Mouse (Mus musculus) hindlimb bud, embryonic 11.5 days (tissue): ENCODE data around the gene 4930548H24Rik.
"Not testable (repeated sequence)": the region's sequence is repeated elsewhere in the genome, so short reads cannot be mapped to it uniquely, and the experiment has no call there.

Experiments used
- DNase-seq: peaks from one replicate; pipeline ENCODE4 v3.0.0-alpha.2; 2012; ENCODE audit warnings: low read depth, low spot score; ENCODE audit errors: extremely low spot score

Gene 4930548H24Rik

GRCm38 (mm10) chr5:31485440-31485839 lies at the start of gene 4930548H24Rik:
Gene 4930548H24Rik (plus strand): TSS chr5:31485740.
- DNase-seq, result no peak

DNA sequence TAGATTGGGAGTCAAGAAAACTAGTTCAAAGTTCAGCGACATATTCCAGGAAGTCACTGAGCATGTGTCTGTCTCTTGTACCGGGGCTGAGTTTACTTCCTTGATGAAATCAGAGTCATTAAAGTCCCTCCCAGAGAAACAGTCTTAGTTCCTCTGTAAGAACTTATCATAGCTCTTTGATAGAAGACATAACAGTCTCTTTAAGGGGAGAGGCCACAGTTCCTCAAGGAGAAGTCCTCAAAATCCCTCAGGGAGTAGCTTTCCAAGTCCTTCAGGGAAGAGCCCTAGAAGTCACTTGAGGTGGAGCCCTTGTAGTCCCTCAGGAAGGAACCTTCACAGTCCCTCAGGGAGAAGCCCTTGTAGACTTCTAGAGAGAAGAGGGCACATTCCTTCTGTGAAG lies 34.2 kb upstream of the 4930548H24Rik start:
- no peak for DNase-seq

GRCm38 (mm10) chr5:31451878-31452561 lies 33.5 kb upstream of the 4930548H24Rik start, which contains the start of gene Zfp512:
Gene Zfp512 (plus strand): TSS chr5:31452431.
- peak; percentile 79 for DNase-seq

GRCm38 (mm10) chr5:31452562-31452878 lies 33.0 kb upstream of the 4930548H24Rik start:
- DNase-seq, result no peak

GRCm38 (mm10) chr5:31452886-31453410 lies 32.6 kb upstream of the 4930548H24Rik start:
- DNase-seq, result no peak

DNA sequence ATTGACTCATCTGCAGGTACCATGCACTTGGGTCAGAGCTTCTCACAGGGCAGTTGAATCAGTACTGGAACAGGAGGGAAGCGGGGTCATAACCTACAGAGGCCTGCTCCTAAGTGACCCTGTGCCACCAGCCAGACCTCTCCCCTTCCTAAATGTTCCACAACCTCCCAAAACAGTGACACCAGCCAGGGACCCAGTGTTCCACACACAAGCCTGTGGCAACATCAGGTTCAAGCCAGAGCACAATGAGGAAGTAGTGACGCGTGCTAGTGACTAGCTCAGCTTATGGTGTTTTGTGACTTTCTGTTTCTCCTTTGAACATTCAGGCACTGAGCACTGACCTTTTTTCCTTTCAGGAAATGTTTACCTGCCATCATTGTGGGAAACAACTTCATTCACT lies 17.7 kb upstream of the 4930548H24Rik start:
- DNase-seq, result no peak

DNA sequence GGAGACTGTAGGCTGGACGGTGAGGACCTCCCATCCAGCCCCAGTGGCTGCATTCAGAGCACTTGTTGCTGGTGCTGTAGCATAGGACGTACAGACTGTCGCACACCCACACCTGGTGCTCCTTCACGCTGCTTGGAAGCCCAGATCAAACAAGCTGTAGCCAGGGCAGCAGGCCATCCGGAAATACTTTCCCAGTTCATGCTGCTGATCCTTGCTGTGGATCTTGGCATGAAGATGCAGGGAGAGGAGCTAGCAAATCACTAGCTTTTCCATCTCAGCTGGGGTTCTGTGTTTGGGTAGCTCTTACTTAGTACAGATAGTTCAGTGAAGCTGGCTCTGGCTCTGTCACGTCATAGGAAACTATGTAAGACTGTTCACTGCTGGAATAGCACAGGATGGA lies 15.8 kb upstream of the 4930548H24Rik start:
- DNase-seq, result no peak

GRCm38 (mm10) chr5:31470334-31470733 lies 15.2 kb upstream of the 4930548H24Rik start:
- DNase-seq, result no peak

DNA sequence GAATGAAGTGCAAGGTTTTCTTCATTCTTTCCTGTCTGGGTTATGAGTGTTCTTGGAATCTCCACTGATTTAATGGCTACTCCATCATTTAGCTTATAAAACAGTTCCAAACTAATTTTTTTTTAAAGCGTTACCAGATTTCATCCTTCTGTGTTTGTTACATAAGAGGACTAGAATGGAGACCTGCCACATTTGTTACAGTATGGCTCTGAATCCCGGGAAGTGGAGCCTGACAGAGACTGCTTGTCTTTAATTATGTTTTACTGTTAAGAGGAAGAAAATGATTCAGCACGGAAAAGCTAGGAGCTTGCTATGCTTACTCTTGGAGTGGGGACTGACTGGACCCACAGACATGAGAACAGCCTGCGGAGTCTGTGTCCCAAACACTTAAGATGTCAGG lies 5.0 kb upstream of the 4930548H24Rik start:
- DNase-seq, result no peak

GRCm38 (mm10) chr5:31487889-31488288 lies 2.3 kb downstream of the 4930548H24Rik start:
- DNase-seq, result no peak

DNA sequence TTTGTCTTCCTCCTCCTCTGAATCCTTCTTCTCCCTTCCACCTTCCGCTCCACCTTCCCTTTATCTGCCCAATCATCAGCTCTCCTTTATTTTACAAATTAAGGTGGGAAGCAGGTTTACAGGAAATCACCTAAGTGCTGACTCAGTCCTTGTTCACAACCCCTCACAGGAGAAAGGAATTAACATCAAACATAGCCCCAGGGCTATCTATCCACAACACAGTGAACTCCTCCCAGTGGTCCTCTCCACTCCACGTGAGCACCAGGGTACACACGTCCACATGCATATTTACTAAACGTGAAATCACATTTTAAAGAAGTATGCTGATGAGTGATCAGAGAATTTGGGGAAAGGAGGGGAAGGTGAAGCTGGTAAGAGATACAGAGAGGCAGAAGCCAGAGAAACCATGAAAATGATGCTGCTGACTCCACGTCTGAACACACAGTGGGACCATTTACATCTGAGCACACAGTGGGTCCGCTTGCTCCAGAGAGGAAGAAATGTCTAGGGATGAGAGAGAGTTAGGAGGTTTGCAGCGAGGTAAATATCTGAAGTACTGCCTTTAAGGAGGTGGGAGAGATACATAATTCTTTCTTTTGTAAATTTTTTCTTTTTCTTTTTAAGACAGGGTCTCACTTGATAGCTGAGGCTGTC lies 3.7 kb downstream of the 4930548H24Rik start:
- no peak for DNase-seq

GRCm38 (mm10) chr5:31492031-31492430 lies 6.5 kb downstream of the 4930548H24Rik start:
- no peak for DNase-seq

DNA sequence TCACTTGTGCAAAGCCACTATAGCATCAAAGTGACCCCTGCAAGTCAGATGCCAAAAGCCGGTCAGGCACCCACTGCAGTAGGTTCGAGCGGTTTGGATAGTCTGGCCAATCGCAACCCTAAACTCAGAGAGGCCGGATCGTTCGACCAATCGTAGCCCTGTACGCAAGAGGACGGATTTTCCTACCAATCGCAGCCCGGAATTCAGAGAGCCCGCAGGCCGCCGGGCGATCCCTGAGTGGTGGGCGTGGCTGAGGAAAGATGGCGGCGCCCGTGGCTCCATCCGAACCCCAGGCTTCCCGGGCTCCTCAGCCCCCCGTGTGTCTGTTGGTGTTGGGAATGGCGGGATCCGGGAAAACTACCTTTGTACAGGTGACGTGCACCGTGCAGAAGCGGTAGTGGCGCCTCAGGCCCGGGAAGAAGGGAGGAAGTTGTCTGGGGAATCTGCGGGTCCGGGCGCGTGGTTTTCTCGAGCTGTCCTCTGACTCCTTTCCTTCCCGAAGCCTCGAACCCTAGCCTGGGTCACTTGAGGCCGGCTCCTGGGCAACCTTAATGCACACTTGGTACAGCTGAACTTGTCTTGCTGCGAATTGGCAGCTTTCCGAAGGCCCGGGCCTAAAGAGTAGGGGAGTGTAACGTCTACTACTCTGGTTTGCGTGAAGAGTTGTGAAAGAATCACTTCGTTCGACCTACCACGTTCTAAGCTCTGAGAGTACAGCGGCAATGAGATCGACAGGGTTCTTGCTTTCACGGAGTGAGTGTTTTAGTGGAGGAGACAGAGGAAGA lies 9.2 kb downstream of the 4930548H24Rik start, which contains the start of gene Gpn1:
Gene Gpn1 (plus strand): TSS at position 229 of the 785 bp plus-strand sequence.
- DNase-seq, result peak; percentile 82

DNA sequence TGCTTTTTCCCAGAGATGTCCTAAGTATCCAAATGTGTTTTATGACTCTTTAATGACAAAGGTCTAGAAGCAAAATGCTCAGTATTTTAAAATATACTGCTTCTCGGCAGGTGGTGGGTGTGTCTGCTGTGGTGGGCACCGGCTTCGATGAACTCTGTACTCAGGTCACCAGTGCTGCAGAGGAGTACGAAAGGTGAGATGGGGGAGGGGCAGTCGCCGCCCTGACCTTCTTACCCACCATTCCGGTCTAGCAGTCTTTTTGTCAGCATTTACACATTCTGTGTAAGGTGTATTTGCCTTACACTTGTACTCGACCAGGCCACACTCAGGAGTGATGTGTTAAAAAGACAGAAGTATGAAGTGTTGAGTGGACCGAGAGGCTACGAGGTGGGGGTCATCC lies 19.3 kb downstream of the 4930548H24Rik start:
- DNase-seq, result no peak

DNA sequence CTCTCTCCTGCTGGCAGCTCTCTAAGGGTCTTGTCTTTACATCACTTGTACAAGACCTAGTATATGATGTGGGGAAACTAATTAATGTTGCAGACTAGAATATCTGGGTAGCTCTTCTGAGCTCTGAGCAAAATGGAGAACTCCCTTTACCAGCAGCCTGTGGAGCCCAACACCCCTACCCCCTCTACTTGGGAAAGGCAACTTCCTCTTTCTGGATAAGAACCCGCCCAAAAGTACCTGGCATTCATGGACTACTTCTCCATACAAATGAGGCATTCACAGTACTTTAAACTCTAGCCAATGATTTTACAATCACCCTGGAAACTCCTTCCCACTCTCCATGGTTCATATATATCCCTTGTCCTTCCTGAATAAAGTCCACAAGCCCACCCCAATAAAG lies 26.9 kb downstream of the 4930548H24Rik start:
- DNase-seq, result no peak

DNA sequence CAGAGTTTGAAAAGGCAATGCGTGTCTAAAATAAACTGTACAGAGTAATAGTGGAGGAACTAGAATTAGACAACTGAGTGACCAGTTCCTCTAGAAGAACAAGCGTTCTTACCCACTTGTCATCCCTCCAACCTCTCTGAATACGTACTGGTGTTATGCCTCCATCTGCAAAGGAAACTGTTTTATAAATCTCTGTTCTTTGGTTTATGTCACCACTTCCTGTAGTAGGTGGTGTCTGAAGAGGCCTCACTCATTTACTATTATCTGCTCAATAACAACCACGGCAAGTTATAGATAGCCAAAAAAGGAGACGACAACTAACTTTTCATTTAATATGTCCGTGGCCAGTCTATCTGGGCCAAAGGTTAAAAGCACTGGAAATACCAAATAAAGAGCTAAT lies 35.0 kb downstream of the 4930548H24Rik start:
- no peak for DNase-seq

- DNase-seq, result peak; percentile 81
Measured at GRCm38 (mm10) chr5:31526354-31527116, 41.0 kb downstream of the 4930548H24Rik start, which contains the start of gene Slc4a1ap. Gene Slc4a1ap (plus strand): TSS chr5:31526995.

- DNase-seq, result no peak
Measured at GRCm38 (mm10) chr5:31527117-31527680, 41.7 kb downstream of the 4930548H24Rik start.

DNA sequence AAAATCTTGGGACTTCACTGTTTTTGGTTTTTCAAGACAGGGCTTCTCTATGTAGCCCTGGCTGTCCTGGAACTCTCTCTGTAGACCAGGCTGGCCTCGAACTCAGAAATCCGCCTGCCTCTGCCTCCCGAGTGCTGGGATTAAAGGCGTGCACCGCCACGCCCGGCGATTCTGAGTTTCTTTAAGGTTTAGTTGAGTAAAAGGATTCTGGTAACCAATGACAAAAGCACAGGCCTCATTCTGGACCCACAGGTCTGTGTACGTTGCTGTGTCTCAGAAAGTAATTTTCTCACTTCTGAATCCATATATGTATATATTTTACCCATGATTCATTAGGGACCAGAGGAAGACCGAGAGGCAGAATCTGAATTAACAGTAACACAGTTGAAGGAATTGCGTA lies 42.2 kb downstream of the 4930548H24Rik start, which contains the start of gene Supt7l:
Gene Supt7l (minus strand): TSS at position 101 of the 400 bp plus-strand sequence.
- DNase-seq, result not testable (repeated sequence)

- DNase-seq, result no peak
Measured at GRCm38 (mm10) chr5:31528560-31528959, 43.0 kb downstream of the 4930548H24Rik start.
